Mouse (Mus musculus): ENCODE results near the gene Lrrc3c.

Gene Lrrc3c

GRCm38 (mm10) chr11:98628706-98629105 lies 30.6 kb downstream of the Lrrc3c start:
- no peak for ATAC-seq (ENCODE audit: low TSS enrichment)

GRCm38 (mm10) chr11:98630646-98631045 lies 32.6 kb downstream of the Lrrc3c start:
- no peak for ATAC-seq (ENCODE audit: low TSS enrichment)

GRCm38 (mm10) chr11:98635312-98635970 lies 37.4 kb downstream of the Lrrc3c start:
- peak; percentile 69; the same call in 1 of the 2 replicates for ATAC-seq (ENCODE audit: low TSS enrichment)

- ATAC-seq (ENCODE audit: low TSS enrichment), result no peak
Observed at GRCm38 (mm10) chr11:98637501-98637900, 39.4 kb downstream of the Lrrc3c start.

- no peak for ATAC-seq (ENCODE audit: low TSS enrichment)
Observed at GRCm38 (mm10) chr11:98640091-98640490, 42.0 kb downstream of the Lrrc3c start.

- ATAC-seq (ENCODE audit: low TSS enrichment), result no peak
Observed at GRCm38 (mm10) chr11:98644757-98645156, 46.7 kb downstream of the Lrrc3c start.

GRCm38 (mm10) chr11:98645946-98646345 lies 47.9 kb downstream of the Lrrc3c start:
- ATAC-seq (ENCODE audit: low TSS enrichment), result no peak

GRCm38 (mm10) chr11:98646459-98646858 lies 48.4 kb downstream of the Lrrc3c start, which contains the start of gene Gsdma2:
TSS of gene Gsdma2 (plus strand) at chr11:98646759.
- ATAC-seq (ENCODE audit: low TSS enrichment), result no peak
